Mouse (Mus musculus): Measurements from ENCODE around the gene Cfdp1.

GRCm38 (mm10) chr8:111868664-111869063, 14.6 kb upstream of the Cfdp1 start:
- TF ChIP-seq FLI1 (IDR thresholded peaks at IDR 0.05; ENCODE audit: low read length), result no peak
- no peak for TF ChIP-seq GATA1 (IDR thresholded peaks at IDR 0.05; ENCODE audit: borderline replicate concordance, low read length)

Data from megakaryocyte, embryonic 14.5 days (primary cell).